Mouse (Mus musculus): ENCODE measurements around the gene Rmnd5b.
"Not testable (repeated sequence)": the region's sequence is repeated elsewhere in the genome, so short reads cannot be mapped to it uniquely, and the experiment has no call there.

The Rmnd5b gene

GRCm38 (mm10) chr11:51620084-51620483, 15.6 kb downstream of the Rmnd5b start:
- DNase-seq = no peak

DNA sequence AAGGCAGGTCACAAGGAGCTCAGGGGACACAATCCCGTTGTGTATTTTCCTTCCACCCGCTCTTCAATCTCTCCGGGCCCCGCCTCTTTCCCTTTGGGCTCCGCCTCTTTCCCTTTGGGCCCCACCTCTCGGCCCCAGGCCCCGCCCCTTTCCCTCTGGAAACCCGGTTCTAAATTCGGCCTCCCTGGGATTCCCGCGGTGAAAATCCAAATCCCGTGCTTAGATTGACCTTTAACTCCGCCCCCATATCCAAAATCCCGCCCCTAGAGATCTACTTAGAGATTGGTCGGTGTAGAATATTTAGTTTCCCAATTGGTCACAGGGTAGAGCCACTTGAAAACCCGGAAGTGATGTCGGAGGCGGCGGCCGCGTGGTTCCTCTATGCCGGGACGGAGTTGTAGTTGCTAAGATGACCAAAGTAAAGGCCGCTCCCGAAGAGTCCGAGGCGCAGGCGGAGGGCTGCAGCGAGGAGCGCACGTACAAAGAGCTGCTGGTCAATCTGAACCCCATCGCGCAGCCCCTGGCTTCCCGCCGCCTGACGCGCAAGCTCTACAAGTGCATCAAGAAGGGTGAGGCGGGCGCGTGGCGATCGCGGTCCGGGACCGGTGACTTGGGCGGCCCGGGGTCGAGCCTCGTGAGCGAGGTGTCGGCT, 16.2 kb downstream of the Rmnd5b start, which contains the start of gene Nhp2:
Gene Nhp2 (plus strand): TSS at position 327 of the 652 bp plus-strand sequence.
- DNase-seq = peak; percentile 98

- no peak for DNase-seq
Measured at GRCm38 (mm10) chr11:51618894-51619408, 16.7 kb downstream of the Rmnd5b start.

DNA sequence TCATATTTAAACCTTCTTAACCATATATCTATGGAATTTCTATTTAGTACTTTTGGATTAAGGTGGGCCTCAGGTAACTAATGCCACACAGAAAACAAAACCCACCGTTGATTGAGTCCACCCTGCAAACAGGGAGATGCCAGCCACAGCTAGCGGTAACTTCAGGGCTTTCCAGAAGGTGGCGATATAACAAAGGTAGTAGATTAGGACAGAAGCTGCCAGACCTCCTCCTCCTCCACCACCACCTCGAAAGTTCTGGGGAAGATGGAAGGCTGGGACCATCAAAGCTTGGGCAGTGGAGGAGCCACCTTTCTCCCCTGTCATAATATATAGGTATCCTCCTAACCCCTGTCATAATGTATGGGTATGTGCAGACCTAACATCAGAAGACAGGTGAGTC, 18.0 kb downstream of the Rmnd5b start:
- peak; percentile 73 for DNase-seq

DNA sequence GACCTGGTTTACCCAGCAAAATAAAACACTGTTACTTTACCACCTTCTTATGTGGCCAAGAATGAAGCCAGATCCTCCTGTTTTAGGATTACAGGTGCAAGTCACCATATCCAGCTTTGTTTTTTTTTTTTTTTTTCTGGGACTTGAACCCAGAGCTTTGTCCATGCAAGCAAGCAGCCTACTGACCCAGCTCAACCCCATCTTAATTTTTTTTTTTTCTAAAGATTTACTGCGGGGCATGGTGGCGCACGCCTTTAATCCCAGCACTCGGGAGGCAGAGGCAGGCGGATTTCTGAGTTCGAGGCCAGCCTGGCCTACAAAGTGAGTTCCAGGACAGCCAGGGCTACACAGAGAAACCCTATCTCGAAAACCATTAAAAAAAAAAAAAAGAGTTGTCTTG, 19.6 kb downstream of the Rmnd5b start:
- DNase-seq = not testable (repeated sequence)

GRCm38 (mm10) chr11:51615601-51616000, 20.1 kb downstream of the Rmnd5b start:
- DNase-seq = peak; percentile 79

DNA sequence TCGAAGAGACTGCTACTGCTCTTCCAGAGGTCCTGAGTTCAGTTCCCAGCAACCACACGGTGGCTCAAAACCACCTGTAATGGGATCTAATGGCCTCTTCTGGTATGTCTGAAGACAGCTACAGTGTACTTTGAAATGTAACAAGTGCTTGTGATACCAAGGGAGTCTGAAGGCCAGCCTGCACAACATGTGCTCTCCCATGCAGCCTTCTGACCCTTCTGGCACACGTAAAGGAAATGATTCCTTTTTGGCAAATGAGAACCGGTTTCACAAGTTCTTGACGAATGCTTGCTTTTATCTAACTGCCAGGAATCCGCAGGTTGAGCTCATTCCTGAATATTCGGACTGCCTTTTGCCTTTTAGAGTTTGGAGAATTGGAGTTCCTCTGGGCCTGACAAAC, 20.6 kb downstream of the Rmnd5b start:
- no peak for DNase-seq

DNA sequence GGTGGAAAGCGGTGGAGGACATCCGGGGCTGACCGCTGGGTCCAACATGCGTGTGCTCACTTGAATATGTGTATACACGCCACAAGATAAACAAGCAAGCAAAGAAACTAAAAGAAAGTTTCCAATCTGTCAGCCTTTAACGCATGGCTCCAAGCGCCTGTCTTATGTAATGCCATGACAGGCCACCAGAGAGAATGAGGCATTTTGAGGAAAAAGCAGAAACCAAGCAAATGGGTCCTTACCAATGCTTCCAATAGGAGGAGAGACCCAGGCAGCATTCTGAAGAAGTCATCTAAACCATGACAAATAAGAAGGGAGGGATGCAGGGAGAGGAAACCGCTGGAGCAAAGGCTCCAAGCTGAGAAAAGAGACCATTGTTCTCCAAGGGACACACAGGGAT, 21.4 kb downstream of the Rmnd5b start:
- no peak for DNase-seq

DNA sequence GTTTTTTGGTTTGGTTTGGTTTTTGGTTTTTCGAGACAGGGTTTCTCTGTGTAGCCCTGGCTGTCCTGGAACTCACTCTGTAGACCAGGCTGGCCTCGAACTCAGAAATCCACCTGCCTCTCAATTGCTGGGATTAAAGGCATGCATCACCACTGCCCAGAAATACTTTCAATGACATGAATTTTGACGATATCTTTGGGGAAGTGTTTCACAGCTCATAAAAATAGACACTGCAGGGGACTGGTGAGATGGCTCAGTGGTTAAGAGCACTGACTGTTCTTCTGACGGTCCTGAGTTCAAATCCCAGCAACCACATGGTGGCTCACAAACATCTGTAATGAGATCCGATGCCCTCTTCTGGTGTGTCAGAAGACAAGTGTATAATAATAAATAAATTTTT, 25.8 kb downstream of the Rmnd5b start:
- DNase-seq = not testable (repeated sequence)

- no peak for DNase-seq
Measured at GRCm38 (mm10) chr11:51609266-51609909, 26.3 kb downstream of the Rmnd5b start.

DNA sequence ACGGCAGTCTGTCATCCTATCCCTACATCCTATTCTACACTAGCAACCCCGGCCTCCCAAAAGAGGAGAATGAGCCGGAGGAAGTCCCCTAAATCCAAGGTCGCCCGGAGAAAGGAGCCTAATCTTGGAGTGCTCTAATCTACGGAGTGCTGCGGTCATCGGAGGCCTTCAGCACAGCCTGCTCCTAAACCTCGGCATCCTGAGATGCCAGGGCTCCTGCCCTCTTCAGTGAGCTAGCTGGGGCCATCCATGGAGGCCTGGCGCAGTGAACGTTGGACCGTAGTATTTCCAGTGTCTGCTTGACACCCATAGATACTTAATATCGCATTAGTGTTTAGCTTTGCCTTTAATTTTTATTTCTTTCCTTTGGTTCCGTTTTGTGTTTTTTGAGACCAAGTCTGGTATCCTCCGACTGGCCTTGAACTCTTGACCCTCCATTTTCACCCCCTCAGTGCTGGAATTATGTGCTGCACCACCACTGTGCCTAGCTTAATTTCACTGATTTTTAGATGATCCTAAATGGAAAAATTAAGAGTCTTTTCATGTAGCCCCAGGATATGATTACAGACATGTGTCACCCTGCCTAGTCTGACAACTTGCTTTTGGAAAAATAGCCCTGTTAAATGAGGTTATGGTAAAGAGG, 28.5 kb downstream of the Rmnd5b start:
- no peak for DNase-seq

DNA sequence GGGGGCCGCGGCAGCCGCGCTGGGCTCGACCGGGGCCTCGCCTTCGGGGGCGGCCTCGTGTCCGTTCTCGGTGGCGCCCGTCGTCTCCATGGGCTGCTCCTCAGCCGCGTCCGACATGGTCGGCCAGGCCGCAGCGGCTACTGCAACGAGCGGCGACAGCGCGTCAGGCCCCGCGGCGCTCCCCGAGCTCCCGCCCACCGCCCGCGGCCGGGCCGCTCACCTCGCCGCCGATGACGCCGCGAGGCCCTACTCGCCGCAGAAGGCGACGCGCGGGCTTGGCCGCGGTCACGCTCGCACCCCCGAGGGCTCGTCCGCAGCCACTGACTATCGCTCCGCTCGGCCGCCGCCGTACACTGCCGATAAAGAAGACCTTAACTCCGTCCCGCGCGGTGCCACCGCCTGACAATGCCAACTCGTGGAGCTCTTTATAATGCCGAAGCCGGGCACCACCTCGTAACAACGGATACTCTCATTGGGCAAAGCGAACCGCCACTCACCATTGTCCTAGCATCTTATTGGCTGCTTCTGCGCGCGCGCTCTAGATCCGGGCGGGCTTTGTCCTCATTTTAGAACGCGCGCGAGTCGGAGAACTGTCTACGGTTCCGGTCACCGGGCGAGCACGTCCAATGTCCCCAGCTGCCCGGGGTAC, 29.1 kb downstream of the Rmnd5b start, which contains the start of gene Hnrnpab:
Gene Hnrnpab (minus strand): TSS at position 401 of the 649 bp plus-strand sequence.
- DNase-seq = peak; percentile 98

DNA sequence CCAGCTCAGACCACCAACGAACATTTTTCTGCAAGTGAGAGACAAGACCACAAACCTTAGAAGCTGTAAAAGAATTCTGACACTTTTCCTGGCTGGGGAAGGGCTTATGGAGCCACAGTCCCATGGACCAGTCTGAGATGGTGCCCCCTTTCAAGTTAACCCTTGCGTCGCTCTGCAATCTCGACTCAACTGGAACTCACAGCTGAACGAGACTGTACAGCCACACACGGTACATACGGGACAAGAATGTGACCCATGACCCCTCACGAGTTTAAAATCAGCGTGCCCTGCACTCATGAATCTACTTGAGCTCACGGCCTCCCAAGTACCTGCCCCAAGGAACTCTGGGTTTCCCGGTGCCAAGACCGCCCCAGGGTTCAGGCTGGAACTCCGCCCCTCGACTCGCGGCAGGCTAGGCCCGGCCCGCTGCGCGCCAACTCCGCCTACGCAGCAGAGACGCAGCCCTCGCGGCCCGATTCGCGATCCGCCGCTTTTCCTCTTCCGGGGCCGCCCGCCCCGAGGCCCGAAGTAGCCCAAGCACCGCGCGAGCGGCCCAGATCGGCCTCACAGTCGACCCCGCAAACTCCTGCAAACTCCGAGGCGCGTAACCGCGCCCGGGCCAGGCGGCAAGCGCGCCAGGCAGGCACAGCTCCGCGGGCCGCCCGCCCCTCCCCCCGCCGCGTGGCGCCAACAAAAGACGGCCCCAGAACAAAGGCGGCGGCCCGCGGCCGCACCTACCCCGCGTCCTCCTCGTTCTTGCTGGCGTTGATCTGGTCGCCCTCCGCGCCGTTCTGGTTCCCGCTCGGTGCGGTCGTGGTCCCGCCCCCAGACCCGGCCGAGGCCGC, 29.9 kb downstream of the Rmnd5b start:
- DNase-seq = peak; percentile 92

- no peak for DNase-seq
Measured at GRCm38 (mm10) chr11:51602253-51602652, 33.4 kb downstream of the Rmnd5b start.

DNA sequence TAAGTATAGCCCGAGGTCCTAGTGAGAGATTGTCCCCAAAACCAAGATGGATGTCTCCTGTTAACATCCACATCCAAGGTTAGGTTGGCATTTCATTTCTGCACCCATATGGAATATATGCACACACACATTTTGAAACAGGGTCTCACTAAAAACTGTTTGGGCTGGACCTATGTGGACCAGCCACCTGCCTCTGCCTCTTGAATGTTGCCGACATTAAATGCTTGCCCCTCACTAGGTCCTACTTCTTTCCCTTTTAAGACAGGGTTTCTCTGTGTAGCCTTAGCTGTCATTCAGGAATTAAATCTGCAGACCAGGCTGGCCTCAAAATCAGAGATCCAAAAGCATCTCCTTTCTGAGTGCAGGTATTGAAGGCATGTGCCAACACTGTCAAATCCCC, 38.1 kb downstream of the Rmnd5b start:
- no peak for DNase-seq

DNA sequence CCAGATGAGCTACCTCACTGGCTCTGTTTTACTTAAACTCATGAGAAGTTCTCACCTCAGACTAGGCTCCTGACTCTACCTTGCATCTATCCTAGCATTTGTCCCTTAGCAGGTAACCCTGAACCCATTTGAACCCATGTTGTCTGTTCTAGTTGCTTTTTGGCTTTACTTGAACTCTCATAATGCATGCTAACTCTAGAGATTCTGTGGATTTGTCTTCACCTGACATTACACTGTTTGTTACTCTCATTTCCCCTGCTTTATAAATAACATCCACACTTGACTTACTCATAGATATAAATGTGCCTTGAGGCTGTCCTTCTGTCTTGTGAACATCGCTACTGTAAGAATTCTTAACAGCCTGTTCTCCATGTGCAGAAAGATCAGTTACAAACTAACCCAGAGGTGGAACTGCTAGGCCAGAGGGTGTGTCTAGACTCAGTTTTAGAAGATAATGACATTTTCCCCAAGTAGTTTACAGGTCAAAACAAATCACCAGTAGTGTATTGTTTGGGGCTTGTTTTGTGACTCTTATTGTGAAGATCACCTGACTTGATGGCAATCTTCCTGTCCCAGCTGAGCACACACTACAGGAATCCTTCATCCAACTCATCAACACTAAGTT, 40.1 kb downstream of the Rmnd5b start:
- no peak for DNase-seq

DNA sequence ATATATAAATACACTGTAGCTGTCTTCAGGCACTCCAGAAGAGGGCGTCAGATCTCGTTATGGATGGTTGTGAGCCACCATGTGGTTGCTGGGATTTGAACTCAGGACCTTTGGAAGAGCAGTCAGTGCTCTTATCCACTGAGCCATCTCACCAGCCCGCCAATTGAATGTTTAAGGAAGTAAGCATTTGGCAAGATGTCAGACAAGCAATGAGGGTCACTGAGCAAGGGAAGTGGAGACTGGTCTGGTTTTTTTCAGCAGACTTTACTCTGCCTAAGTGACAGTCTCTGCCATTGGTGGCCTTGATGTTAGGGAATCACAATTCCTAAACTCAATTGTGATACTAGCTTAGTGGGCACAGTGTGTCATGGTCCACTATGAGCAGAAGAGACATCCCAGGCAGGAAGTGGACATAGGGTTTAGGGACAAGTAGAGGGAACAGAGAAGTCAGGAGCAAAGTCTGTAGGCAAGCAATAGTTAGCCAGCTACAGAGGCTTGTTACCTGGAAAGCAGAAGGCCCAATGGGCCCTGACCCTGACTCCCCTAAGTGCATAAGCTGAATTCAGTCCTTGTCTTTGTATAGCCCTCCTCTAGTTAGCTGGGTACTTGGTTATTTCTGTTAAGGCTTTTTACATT, 40.9 kb downstream of the Rmnd5b start:
- no peak for DNase-seq

GRCm38 (mm10) chr11:51593849-51594248, 41.8 kb downstream of the Rmnd5b start:
- DNase-seq = no peak

DNA sequence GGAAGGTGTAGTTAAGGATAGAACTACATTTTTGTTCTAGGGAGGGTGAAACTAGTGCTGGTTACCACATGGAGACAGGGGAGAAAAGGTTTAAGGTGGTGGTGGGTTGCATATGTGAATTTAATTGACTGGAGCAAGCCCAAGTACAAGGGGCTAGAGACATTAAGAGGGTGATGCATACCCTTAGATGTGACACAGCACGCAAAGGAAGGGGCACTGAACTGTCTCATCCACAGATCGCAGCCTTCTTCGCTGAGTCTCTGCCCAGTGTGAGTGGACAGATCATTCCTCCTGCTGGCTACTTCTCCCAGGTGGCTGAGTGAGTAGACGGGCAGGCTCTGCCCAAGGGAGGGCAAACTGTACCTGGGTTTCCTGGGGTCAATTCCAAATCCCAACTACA, 42.3 kb downstream of the Rmnd5b start:
- no peak for DNase-seq

DNA sequence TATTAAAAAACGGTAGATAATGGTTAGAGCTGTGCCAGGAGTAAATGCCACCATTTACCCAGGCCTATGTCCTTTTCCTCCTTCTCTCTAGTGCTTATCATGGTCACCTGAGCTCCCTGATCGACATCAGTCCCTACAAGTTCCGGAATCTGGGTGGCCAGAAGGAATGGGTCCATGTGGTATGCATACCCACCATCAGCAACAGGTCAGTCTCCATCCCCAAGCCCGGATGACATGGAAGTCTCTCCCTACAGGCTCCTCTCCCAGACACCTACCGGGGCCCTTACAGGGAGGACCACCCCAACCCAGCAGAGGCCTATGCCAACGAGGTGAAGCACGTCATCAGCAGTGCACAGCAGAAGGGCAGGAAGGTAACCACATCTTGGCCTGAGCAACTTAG, 43.8 kb downstream of the Rmnd5b start:
- no peak for DNase-seq

DNA sequence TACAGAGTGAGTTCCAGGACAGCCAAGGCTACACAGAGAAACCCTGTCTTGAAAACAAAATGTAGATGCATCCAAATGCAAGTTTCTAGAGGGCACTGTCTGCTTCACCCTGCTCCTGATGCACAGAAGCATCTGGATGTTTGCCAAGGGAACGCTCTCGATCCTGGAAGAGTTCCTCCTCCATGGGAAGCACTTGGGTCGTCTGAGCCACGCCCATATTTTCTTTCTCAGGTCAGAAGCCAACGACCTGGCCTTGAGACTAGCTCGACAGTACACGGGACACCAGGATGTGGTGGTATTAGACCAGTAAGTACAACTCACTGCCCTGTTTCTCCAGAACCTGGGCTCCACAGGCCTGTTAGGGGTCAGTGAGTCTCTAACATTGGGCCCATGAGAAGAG, 44.5 kb downstream of the Rmnd5b start:
- DNase-seq = no peak
